Mouse (Mus musculus) erythroblast, embryonic 14.5 days (primary cell): Measurements from ENCODE around the gene Arid3a.

ENCODE experiments used
- GATA1 ChIP-seq: IDR thresholded peaks from 2 replicates; pipeline ENCODE4 v1.6.1; 2012; ENCODE audit warnings: low read length, inconsistent platforms, mixed read lengths
- TAL1 ChIP-seq: IDR thresholded peaks from 3 replicates; pipeline ENCODE4 v1.6.1; 2012; ENCODE audit warnings: low read length, inconsistent platforms, mixed read lengths

GRCm38 (mm10) chr10:79936284-79936910 lies 9.6 kb downstream of the Arid3a start:
- TF ChIP-seq GATA1 = no peak
- TF ChIP-seq TAL1 = no peak
